Mouse (Mus musculus): Measurements from ENCODE around the gene Ism1. TPM values are rescaled to one million over a fixed set of nuclear protein-coding genes. Genes with fewer than 3 reads are reported as not detected.

Gene Ism1
- total RNA-seq, 1 experiment from 2014 or later: 26.4 TPM

DNA sequence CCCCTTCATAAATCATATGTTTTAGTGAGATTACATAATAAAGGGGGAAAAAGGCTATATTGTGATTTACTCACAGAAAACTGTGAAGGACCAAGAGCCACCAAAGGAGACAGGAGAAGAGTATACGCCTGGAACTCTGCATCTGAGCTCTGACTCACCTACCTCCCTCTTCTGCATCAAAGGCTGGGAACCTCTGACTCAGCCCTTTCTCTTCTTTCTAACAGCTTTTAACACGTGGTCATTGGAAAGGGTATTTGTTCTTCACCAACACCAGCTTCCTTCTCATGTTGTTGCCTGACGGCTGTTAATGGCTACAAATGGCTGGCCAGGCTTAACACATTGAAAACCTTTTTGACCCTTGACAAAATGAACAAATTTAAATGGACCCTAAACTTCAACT is 36.2 kb downstream of the Ism1 start:
- no peak for DNase-seq

DNA sequence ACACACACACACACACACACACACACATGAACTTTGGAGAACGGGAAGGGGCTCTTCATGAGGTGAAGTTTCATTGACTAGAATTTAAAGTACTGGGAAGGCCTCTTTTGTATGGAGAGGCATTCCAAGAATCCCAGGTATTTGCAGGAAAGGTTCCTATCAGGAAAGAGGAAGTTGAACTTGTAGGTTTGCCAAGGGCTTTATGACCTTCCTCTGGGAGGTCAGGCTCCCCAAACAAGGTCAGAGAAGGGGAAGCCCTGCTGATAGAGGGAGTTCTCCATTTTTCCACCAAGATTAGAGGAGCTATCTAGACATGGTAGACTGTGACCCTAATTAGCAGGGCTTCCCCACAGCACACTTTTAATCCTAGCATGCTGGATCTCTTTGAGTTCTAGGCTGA is 39.8 kb downstream of the Ism1 start:
- DNase-seq: no peak

DNA sequence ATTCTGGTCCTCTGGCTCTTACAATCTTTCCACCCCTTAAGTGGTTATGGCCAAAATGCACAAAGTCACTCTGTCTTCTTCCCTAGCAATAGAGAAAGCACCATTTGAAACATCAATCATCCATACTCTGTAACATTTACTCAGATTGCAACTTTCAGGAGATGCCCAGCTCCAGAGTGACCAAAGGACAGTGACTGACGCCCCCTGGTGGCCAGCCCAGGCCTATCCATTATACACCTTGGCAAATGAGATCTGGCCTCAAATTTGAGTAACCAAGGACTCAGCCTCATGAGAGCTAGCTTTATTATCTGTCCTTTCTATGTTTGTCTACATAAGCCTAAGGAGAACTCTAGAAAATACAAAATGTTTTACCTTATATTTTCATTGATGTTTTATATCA is 44.7 kb downstream of the Ism1 start:
- peak; percentile 85 for DNase-seq

DNA sequence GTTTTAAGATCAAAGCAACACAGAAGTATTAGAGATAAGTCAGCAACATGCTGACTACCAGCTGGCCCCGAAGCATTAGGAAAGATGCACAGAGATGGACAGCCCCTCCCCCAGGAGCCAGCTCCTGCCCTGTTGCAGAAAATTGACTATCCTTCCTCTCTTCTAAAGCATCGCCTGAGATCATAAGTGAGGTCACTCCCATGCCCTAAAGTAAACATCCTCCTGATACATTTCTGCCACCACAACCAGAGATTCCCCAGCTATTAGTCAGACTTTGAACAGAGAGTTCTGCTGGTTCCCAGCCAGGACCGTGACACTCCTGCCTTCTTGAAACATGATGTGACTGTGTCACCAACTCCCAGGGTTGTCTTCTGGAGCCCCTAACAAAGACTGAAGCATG is 45.3 kb downstream of the Ism1 start:
- DNase-seq: peak; percentile 70

DNA sequence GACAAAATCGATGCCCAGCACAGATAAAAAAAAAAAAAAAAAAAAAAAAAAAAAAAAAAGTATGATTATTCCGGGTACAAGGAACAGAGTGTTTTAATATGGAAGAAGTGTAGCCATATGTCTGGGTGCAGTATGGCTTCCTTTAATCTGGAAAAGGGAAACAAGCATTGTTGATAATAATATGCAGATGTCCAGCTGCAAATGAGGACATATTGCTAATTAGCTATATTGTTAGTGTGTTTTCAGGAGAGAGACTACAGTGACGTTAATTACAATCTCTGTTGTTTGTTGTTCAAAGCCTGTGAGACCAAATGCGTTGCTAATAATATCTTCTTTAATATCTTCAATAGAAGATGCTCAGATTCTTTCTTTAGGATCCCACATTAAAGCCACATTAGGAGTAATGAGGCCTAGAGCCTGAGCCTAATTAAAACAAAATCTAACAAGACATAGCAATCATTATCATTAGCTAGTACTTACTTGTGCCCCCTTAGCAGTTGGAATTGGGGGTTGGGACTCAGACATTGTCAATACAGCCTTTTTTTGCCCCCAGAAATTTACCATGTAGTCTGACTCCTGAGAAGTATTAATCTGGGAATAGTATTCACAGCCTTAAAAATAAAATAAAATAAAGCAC is 46.3 kb downstream of the Ism1 start:
- DNase-seq: no peak

DNA sequence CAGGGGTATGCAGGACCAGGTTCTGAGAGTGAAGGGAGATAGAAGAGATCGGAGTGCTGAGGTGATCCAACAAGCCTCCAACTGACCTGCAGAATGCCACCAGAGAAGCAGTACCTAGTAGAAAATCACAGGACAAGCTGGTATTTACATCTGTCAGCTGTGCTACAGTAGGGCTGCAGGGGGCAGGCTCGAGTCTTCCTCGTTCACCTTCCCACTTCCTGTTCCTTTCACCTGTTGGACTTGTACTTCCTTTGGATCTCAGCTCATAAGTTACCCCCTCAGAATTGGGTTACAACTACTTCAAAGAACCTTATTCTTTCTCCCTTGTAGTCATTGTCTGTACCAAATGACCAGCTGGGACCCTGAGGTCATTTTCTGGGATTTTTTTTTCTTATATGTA is 47.4 kb downstream of the Ism1 start:
- no peak for DNase-seq

DNA sequence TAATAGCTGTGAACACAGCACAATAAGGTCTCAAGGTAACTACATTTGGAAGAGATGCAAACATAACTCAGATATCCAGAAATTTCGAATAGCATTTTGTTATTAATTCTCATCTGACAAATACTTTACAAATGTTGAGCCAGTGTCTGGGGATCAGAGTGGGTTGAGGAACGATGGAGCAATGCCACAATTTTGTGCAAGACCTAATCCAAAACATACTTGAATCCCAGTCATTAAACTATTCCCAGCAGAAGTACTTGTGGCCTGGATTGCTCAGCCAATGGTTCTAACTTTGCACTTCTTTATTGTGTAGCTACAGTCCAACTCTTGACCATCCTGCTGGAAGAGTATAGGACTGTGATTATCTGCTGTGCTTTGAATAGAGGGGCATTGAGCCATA is 50.1 kb downstream of the Ism1 start:
- DNase-seq: no peak

DNA sequence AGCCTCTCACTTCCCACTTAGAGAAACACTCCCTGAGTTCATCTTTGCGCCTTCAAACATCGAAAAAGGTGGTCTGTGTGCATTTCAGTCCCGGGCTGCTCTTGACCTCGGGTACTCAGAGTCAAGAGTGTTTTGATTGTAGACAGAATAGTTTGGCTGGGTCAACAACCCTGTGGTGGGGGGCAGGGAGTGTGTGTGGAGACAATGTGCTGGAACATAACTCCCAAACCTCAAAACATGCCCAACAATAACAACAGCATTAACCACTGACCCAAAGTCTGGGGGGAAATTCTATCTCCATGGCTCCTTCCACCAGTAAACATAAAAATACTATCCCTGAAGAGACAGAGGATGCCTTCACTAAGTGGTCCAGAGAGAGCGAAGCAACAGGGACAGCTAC is 51.4 kb downstream of the Ism1 start:
- DNase-seq: no peak

DNA sequence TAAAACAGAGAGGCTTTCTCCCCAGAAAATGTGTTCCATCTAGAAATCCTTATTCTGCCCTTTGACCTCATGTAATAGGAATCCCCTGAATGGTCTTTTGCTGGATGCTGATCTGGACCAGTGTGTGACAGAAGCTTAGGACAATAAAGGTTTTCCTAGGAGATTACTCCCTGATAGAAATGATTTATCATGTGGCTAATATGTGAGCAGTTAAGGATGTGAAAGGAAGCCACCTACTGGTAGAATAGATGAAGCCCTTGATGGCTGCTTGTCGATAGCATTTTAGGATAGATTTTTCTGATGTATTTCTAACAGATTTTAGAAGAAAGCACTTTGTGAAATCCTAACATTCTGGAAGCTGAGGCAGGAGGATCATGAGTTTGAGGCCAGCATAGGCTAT is 64.4 kb downstream of the Ism1 start:
- DNase-seq: no peak

DNA sequence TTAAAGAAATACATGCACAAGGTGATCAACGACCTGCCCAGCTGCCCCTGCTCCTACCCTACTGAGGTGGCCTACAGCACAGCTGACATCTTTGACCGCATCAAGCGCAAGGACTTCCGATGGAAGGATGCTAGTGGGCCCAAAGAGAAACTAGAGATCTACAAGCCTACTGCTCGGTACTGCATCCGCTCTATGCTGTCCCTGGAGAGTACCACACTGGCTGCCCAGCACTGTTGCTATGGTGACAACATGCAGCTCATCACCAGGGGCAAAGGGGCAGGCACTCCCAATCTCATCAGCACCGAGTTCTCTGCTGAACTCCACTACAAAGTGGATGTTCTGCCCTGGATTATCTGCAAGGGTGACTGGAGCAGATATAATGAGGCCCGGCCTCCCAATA is 79.0 kb downstream of the Ism1 start:
- no peak for DNase-seq

DNA sequence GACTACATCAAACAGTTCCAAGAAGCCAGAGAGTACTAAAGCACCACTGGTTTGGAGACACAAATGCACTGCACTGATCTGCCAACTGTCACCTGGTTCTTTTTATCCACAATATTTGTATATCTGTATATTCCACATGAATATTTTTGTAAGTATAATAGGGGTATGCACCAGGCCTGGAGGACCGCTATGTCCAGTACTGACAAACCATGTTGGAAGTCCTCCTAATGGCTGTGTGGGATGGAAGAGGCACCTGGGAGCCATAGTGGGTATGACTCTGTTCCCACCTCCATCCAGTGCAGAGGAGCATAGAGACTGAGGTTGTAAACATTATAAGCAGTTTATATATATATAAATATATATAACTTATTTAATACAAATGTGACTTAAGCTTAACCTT is 79.5 kb downstream of the Ism1 start:
- no peak for DNase-seq

DNA sequence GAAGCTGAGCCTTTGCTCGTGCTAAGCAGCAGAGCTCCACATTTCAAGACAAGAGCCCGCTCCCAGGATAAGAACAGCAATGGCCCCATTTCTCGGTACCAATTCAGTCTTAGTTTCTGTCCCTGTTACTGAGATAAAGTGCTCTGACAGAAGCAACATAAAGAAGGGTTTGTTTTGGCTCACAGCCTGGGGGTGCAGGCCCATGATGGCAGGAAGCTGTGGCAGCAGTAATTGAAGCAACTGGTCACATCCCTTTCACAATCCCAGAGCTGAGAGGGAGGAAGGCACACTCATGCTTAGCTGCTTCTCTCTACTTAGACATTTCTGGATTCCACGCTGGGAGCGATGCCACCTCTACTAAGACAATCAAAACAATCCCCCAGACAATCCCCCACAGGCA is 86.4 kb downstream of the Ism1 start:
- no peak for DNase-seq

DNA sequence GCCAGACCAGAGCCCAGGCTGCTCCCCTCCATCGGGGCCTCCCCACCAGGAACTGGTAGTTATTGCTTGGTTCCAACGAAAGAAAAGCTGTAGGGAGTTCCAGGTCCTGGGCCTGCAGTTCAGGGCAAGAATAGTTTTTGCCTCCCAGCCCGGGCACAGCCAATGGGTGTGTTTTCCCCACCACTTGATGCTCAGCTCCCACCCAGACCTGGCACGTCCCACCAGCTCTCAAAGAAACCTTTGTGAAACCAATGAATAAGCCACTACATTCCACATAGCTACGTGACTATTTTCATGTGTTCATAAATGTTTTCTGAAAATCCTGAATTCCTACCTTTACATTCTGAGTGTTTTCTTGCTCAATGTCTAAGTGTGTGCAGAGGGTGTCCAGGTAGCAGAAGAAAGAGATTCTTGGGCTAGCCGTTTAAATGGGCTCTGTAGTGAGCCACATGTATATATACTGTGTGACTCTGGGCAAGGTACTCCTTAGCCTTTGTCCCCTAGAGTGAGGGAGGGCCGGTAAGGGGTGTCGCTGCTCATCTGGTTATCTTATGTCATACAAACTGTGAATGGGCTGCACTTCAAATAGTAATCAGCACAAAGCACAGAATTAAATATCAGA is 97.1 kb downstream of the Ism1 start:
- no peak for DNase-seq

DNA sequence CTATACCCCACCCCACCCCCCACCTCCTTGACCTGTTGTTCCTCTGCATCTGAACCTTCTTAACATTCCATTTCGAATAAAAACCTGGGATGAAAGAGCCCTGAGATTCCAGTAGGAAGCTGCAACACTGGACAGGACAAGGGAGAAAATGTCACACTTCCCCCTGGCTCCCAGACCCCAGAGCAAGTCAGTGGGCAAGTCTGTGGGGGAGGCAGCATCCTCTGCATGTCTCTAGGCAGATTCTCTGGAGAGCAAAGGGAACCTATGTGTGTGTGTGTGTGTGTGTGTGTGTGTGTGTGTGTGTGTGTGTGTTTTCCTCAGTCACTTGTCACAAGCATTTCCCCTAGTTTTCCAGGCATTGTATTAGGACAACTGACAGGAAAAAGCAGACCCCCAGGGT is 98.7 kb downstream of the Ism1 start:
- DNase-seq: no peak

DNA sequence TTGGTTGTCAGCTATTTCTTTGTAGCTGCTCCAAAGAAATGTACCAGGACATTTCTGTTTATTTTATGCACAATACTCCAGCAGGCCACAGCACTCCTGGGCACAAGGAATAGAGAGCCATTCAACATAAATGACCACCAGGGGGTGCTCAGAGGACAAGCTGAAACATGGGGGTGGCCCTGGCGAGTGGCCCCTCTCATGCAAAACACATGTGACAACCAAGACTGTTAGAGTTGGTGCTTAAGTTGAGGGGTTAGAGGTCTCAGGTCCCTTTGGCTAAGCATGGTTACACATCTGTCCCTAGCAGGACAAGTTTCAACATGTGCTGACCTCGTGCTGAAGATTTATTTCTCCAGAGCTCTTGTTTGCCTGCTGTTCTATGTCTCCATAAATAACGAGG is 100.3 kb downstream of the Ism1 start:
- DNase-seq: peak; percentile 17

DNA sequence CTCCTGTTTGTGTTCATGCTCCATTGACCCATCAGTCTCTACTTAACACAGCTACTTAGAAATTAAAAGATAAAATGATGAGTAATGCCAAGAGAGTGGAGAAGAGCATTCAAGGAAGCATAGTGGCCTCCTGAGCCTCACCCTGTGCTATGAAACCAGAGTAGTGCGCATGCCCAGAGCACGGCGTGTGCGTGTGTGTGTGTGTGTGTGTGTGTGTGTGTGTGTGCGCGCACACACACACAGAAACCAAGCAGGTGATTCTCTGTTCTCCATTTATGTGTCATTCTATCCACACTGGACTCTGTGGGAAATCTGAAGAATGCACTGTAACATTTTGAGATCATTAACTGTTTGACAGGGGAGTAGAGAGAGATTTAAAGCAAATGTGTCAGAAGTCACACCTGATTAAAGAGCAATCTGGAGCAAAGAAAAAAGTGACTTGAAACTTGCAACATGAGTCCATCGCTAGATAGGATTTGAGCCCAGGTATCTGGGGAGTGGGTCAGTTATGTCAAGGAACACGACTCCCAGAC is 105.4 kb downstream of the Ism1 start:
- DNase-seq: no peak

DNA sequence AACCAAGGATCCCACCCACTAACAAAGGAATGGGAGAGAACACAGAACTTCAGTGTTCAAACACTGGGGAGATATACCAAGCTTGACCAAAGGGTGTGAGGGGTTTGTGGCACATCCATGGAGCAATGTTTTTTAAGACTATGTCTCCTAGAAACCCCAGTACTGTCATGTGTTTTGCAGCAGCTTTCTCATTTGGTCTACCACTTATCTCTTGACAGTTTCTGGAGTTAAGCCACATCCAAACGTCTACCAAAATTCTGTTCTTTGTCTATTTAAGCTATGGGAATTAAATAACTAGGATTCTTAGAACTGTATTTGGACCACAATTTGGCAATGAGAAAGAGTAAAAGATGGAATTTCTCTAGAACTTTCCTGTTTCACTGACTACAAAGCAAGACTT is 106.5 kb downstream of the Ism1 start:
- no peak for DNase-seq

DNA sequence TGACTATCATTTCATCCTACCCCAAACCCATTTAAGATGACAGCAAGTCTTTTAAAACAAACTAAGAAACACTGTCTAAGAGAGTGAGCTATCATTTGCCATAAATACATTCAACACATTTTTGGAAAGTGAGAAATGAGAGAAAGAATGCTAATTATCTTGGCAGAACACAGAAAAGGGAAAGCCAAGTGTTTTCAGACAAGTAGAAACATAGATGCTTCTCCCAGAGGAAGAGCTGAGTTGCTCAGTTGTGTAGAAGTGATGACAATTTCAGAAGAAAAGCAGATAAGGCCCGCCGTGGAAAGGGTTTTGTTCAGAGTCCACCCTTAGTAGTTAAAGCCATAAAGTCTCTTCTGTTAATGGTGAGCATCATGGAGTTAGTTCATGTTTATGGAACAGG is 107.0 kb downstream of the Ism1 start:
- DNase-seq: no peak

DNA sequence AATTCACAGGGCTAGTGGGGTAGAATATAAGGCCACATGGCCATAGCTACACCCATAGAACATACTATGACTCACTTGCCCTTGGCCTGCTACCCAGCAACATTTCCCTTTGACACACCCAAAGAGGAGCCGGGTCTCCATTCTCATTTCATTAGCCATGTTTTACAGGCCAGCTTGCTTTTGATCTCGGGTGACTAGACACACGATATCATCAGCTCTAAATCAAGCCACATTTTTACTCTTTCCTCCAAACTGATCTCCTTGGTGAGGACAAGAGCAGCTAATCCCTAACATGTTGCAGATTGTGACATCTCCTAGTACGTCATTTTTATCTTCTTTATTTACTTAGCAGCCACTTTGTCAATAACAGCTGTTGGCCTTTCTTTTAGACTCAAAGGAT is 110.7 kb downstream of the Ism1 start:
- no peak for DNase-seq

DNA sequence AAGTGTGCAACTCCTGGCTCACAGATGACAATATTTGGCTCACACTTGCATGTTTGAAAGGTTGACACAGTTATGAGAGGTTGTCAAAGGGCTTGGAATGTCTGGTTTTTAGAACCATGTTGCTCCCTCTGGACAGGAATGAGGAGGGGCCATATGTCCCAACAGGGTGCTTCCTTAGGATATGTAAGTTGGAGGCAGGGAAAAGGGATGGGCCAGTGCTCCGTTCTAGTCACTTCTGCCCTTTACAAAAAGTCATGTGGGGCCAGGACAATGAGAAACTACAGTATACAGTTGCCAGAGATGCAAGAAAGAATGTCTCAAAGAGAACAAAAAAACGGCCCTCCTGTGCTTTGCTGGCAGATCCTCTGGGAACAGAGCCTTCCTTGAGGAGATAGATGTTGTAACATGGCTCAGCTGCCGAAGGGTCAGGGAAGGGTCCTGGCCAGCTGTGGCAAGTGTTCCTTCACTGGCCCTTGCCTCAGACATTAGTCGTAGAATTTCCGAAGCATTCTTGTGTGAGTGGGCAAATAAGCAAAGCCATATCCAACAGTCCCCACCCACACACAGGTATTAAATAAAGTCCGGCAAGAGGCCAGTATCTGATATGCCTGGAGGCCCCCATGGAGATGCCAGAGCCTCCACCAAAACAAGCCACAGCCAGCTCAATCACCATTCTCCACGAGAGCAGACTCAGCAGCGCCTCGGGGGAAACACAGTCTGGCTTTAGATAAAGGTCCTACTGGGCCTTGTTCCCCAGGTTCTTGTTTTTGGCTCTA is 114.6 kb downstream of the Ism1 start:
- DNase-seq: no peak

DNA sequence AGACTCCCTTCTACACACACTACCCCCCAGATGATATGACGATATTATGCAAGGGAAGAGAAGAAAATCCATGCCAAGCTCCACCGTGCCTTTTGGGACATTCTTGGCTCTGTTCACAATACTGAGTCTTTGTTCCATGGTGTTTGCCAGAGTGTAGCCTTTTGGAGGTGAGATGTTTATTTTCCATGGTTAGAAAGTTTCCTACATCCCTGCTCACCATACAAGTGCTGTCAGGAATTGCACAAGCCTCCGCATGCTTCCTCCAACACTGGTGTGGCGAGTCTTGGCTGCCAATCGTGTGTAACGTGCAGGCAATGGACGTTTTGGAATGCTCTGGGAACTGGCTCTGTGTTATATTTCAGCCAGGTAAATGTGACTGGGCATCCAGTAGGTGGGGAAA is 126.1 kb downstream of the Ism1 start:
- no peak for DNase-seq

DNA sequence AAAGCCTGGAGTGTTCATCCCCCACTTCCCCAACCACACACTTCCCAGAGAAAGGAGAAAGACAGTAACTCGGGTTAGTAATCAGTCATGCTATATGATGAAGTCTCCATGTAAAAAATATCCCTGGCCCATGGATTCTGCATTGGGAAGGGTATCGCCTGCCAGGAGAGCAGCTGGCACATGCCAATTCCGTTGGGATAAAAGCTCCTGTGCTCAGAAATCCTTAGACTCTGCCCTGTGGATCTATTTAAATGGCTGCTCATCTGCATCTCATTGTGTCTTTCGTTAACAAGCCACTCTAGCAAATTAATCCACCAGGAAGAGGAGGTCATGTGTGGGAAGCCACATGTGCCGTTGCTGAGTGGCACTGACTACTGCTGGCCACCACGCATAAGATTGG is 129.9 kb downstream of the Ism1 start:
- DNase-seq: no peak

All from adrenal gland, postnatal 25 days (tissue).